Mouse (Mus musculus) myocyte (in vitro differentiated cells): Measurements from ENCODE around the gene Dcaf8. TPM values are rescaled to one million over a fixed set of nuclear protein-coding genes. Genes with fewer than 3 reads are reported as not detected.
A peak's percentile ranks its signal among the peaks of the same experiment; 100 is the strongest.

Experiments
- H3K27me3 ChIP-seq: one replicate; pipeline ENCODE4 v1.6.1; 2011; ENCODE audit not compliant: control insufficient read depth, insufficient read depth, insufficient read length
- H3K36me3 ChIP-seq: one replicate; pipeline ENCODE4 v1.6.1; 2011; ENCODE audit not compliant: control insufficient read depth, insufficient read depth
- H3K4me2 ChIP-seq: one replicate; pipeline ENCODE4 v1.6.1; 2011; ENCODE audit warnings: low read depth, control low read depth
- H3K4me3 ChIP-seq: one replicate; pipeline ENCODE4 v1.5.1; 2011; ENCODE audit warnings: mild to moderate bottlenecking, control low read depth, moderate library complexity
- H3K79me2 ChIP-seq: one replicate; pipeline ENCODE4 v1.6.1; 2011; ENCODE audit not compliant: control insufficient read depth, insufficient read depth
- H3ac ChIP-seq: one replicate; pipeline ENCODE4 v1.6.1; 2011; ENCODE audit not compliant: control insufficient read depth, insufficient read length
- CEBPB ChIP-seq: IDR thresholded peaks from 2 replicates; pipeline ENCODE4 v1.6.1; 2011; ENCODE audit warnings: mild to moderate bottlenecking, moderate library complexity; ENCODE audit not compliant: poor library complexity, insufficient read depth, severe bottlenecking
- E2F4 ChIP-seq: IDR thresholded peaks from one replicate; pipeline ENCODE4 v1.6.1; 2011; ENCODE audit warnings: mild to moderate bottlenecking, control low read depth, moderate library complexity; ENCODE audit not compliant: insufficient read depth
- MAX ChIP-seq: IDR thresholded peaks from one replicate; pipeline ENCODE4 v1.6.1; 2011; ENCODE audit warnings: low read depth, mild to moderate bottlenecking, control low read depth
- MYOD1 ChIP-seq, 3 experiments: IDR thresholded peaks; one replicate each; pipeline ENCODE4 v1.6.1; 2011; ENCODE audit warnings: control low read depth in 2 of 3, low read depth in 2 of 3, mild to moderate bottlenecking in 2 of 3, moderate library complexity in 1 of 3; ENCODE audit not compliant: insufficient read length in 2 of 3, control insufficient read depth in 1 of 3
- MYOG ChIP-seq, 3 experiments: IDR thresholded peaks; one replicate each; pipeline ENCODE4 v1.6.1; 2011; ENCODE audit warnings: control low read depth in 2 of 3, low read depth in 2 of 3, mild to moderate bottlenecking in 2 of 3; ENCODE audit not compliant: insufficient read length in 2 of 3, control insufficient read depth in 1 of 3, insufficient read depth in 1 of 3
- POLR2A ChIP-seq: IDR thresholded peaks from one replicate; pipeline ENCODE4 v1.6.1; 2011; ENCODE audit warnings: low read depth, mild to moderate bottlenecking, control low read depth, moderate library complexity; ENCODE audit not compliant: insufficient read length
- POLR2AphosphoS2 ChIP-seq: IDR thresholded peaks from one replicate; pipeline ENCODE4 v1.6.1; 2011; ENCODE audit warnings: low read depth, control low read depth; ENCODE audit not compliant: insufficient read length
- REST ChIP-seq: IDR thresholded peaks from one replicate; pipeline ENCODE4 v1.6.1; 2011; ENCODE audit warnings: mild to moderate bottlenecking, control low read depth, moderate library complexity; ENCODE audit not compliant: insufficient read depth, insufficient read length
- SRF ChIP-seq: IDR thresholded peaks from one replicate; pipeline ENCODE4 v1.6.1; 2011; ENCODE audit warnings: low read depth; ENCODE audit not compliant: control insufficient read depth, insufficient read length
- TCF12 ChIP-seq: IDR thresholded peaks from one replicate; pipeline ENCODE4 v1.6.1; 2011; ENCODE audit warnings: mild to moderate bottlenecking, control low read depth; ENCODE audit not compliant: poor library complexity, insufficient read depth, severe bottlenecking
- TCF3 ChIP-seq: IDR thresholded peaks from one replicate; pipeline ENCODE4 v1.6.1; 2011; ENCODE audit warnings: low read depth, control low read depth; ENCODE audit not compliant: insufficient read length
- USF1 ChIP-seq: IDR thresholded peaks from one replicate; pipeline ENCODE4 v1.6.1; 2011; ENCODE audit warnings: low read depth, mild to moderate bottlenecking, control low read depth, moderate library complexity
- polyA plus RNA-seq: library from polyadenylated mRNA; unstranded; fragments of >200 nt; fragmentation: generic; extraction: Trizol; gene quantifications from one replicate; pipeline ENCODE4 v1.2.1, GENCODE M21; 2012; ENCODE audit warnings: missing spikeins

Gene Dcaf8
- polyA plus RNA-seq, 1 experiment, result 80.0 TPM

DNA sequence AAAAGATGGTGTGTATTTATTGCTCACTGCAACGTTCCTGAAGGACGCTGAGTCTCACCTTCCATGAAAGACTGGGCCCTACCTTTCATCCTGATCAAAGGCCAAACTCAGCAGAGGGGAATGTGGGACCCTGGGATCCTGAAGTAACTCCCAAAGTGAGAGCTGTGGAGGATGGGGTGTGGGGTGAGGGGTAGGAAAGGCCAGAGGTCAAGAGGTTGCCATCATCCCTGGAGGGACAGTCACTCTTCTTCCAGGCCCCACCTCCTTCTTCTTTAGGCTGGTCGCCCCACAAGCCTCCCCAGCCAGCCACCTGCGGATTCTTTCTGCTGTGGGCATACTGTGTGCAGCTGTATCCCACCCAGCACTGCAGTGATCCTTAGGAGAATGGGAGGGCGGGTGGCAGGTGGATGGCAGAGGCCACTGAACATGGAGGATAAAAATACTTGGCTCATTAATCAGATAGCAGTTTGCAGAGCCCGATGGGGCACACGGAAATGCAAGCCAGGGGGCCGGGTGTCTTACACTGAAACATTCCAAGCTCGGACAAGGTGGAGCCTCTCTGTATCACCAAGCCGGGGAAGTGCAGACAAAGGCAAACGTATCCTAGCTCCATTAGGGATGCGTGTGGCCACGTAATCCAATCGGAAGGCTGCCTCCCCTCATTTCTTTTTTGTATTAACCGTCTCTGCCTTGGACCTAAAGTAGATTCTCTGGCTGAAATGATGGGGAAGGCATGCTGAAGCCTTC is 70.5 kb downstream of the Dcaf8 start:
- TF ChIP-seq SRF, result no peak
- no peak for TF ChIP-seq TCF3
- no peak for TF ChIP-seq MYOD1 (IDR thresholded peaks at IDR 0.05; ENCODE audit: control insufficient read depth in 1 of 3, insufficient read length in 2 of 3, low read depth in 2 of 3)
- no peak for TF ChIP-seq MAX
- TF ChIP-seq USF1, result no peak
- no peak for TF ChIP-seq CEBPB
- TF ChIP-seq MYOG (IDR thresholded peaks at IDR 0.05; ENCODE audit: control insufficient read depth in 1 of 3, insufficient read depth in 1 of 3, insufficient read length in 2 of 3, low read depth in 2 of 3), result no peak
- TF ChIP-seq REST, result no peak
- no peak for TF ChIP-seq E2F4
- no peak for TF ChIP-seq POLR2A
- TF ChIP-seq TCF12, result no peak
- no peak for TF ChIP-seq POLR2AphosphoS2
- Histone ChIP-seq H3K27me3 (no peaks in the 10 kb centered on the region), H3K36me3 (no peaks in the 10 kb centered on the region), H3K4me3 (no peak overlapping the region), H3K79me2 (no peaks in the 10 kb centered on the region), H3K4me2 (peak overlapping the region; percentile 28), H3ac (no peak overlapping the region)

GRCm38 (mm10) chr1:172219451-172220406 is 71.8 kb downstream of the Dcaf8 start, which contains the start of gene Casq1:
Gene Casq1 (minus strand): TSS chr1:172219868.
- Histone ChIP-seq H3ac (no peak within 1 kb of the TSS), H3K4me2 (peak within 1 kb of the TSS; percentile 55), H3K79me2 (no peaks in the 10 kb centered on the region), H3K27me3 (no peaks in the 10 kb centered on the region), H3K36me3 (no peaks in the 10 kb centered on the region), H3K4me3 (no peak within 1 kb of the TSS)
- peak in 1 of 3 experiments; percentile 72 for TF ChIP-seq MYOD1 (IDR thresholded peaks at IDR 0.05; ENCODE audit: control insufficient read depth in 1 of 3, insufficient read length in 2 of 3, low read depth in 2 of 3)
- no peak for TF ChIP-seq SRF

GRCm38 (mm10) chr1:172220414-172220813 is 72.5 kb downstream of the Dcaf8 start:
- H3K27me3 ChIP-seq, result no peaks in the 10 kb centered on the region
- H3K79me2 ChIP-seq, result no peaks in the 10 kb centered on the region
- H3K4me2 ChIP-seq, result peak overlapping the region; percentile 33
- H3ac ChIP-seq, result no peak overlapping the region
- TF ChIP-seq USF1, result no peak
- TF ChIP-seq MAX, result no peak
- no peak for TF ChIP-seq E2F4
- TF ChIP-seq CEBPB, result no peak
- TF ChIP-seq REST, result no peak
- TF ChIP-seq POLR2A, result no peak
- no peak for TF ChIP-seq TCF3
- no peak for TF ChIP-seq POLR2AphosphoS2
- TF ChIP-seq TCF12, result no peak
- no peak for TF ChIP-seq SRF
- no peak for TF ChIP-seq MYOD1 (IDR thresholded peaks at IDR 0.05; ENCODE audit: control insufficient read depth in 1 of 3, insufficient read length in 2 of 3, low read depth in 2 of 3)
- no peaks in the 10 kb centered on the region for H3K36me3 ChIP-seq
- no peak overlapping the region for H3K4me3 ChIP-seq

DNA sequence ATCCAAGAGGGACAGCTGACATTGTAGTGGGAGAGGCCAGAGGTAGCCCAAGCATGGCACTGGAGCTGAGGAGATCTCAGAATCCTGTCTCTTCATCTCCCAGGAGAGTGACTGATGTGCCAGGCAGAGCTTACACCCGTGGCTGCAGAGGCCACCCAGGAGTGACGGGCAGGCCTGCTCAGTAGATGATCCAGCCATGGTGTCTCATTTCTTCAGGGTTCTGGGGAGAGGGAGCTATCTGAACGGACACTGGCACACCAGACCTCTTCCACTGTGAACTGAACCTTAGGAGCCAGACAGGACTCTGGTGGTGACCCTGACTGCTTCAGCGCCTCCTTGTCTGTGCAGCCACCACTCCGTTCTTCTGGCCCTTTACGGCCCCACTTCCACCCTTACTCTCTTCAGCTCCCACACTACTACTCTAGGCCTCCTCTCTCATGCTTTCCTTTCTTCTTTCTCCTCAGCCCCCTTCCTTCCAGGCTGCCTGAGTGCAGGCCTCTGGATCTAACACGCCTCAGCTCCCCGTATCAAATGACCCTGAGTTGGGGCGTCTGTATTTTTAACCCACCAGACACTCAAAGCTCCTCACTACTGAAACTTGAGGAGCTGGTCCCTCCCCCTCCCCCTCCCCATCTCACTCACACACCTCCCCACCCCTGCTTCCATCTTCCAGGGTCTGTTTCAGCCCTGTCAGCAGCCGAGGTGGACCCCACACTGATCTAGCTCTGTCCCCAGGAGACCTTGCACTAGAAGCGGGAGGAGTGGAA is 73.6 kb downstream of the Dcaf8 start:
- Histone ChIP-seq H3K79me2 (no peaks in the 10 kb centered on the region), H3K4me2 (peak overlapping the region; percentile 30), H3K4me3 (no peak overlapping the region), H3ac (no peak overlapping the region), H3K27me3 (no peaks in the 10 kb centered on the region), H3K36me3 (no peaks in the 10 kb centered on the region)
- TF ChIP-seq SRF, result no peak
- TF ChIP-seq MAX, result no peak
- no peak for TF ChIP-seq TCF12
- peak in 1 of 3 experiments; percentile 28 for TF ChIP-seq MYOG (IDR thresholded peaks at IDR 0.05; ENCODE audit: control insufficient read depth in 1 of 3, insufficient read depth in 1 of 3, insufficient read length in 2 of 3, low read depth in 2 of 3)
